Comparison of ENCODE assay signal across 19 mouse cellular contexts in genomic region chr14:58907359-58907758, GRCm38 (mm10).
A peak's percentile ranks its signal among the peaks of the same experiment; 100 is the strongest.
DNase-seq lines count a peak whose midpoint lies in the region; ATAC-seq and TF ChIP-seq lines count a peak whose summit lies in the region.
"Had no signal": no experiment of that assay in that cellular context is flagged by ENCODE, and none has a peak within 500 bp of the region (broad histone marks: within the 10 kb centered on the region; RNA-seq: fewer than 3 reads in every experiment).

No protein-coding gene starts in this region.

- no peak overlapping the region for H3K9ac ChIP-seq in hindbrain, postnatal 0 days (replicated peaks; ENCODE audit: low read length)
- H3K9ac ChIP-seq in lung, embryonic 16.5 days (ENCODE audit: low read length) = no peak overlapping the region
- H3K9ac ChIP-seq in embryonic facial prominence, embryonic 14.5 days (ENCODE audit: low read depth, low read length) = no peak overlapping the region
- H3K9ac ChIP-seq: embryonic facial prominence, embryonic 15.5 days; forebrain, postnatal 0 days; heart, embryonic 15.5 days; hindbrain, embryonic 14.5 days had no signal

- H3K27me3 ChIP-seq in hindbrain, postnatal 0 days (ENCODE audit: insufficient read depth, low read length) = no peaks in the 10 kb centered on the region
- H3K27me3 ChIP-seq in hindbrain, embryonic 10.5 days (ENCODE audit: insufficient read depth, poor library complexity, severe bottlenecking) = no peaks in the 10 kb centered on the region
- no peaks in the 10 kb centered on the region for H3K27me3 ChIP-seq in lung, embryonic 16.5 days (ENCODE audit: control insufficient read depth, insufficient read depth, low read depth, low read length)
- peaks cover 3% of the 10 kb centered on the region; the same call in 1 of the 2 replicates for H3K27me3 ChIP-seq in embryonic facial prominence, embryonic 14.5 days (replicated peaks; ENCODE audit: control insufficient read depth, insufficient read depth, low read length)
- H3K27me3 ChIP-seq: embryonic facial prominence, embryonic 15.5 days; heart, embryonic 15.5 days had no signal

- H3K36me3 ChIP-seq in hindbrain, postnatal 0 days (ENCODE audit: insufficient read depth, low read length) = no peaks in the 10 kb centered on the region
- no peaks in the 10 kb centered on the region for H3K36me3 ChIP-seq in hindbrain, embryonic 10.5 days
- no peaks in the 10 kb centered on the region for H3K36me3 ChIP-seq in lung, embryonic 16.5 days (ENCODE audit: control insufficient read depth, insufficient read depth, low read length)
- no peaks in the 10 kb centered on the region for H3K36me3 ChIP-seq in embryonic facial prominence, embryonic 14.5 days (ENCODE audit: control insufficient read depth, insufficient read depth, low read length)
- H3K36me3 ChIP-seq: embryonic facial prominence, embryonic 15.5 days; heart, embryonic 15.5 days had no signal

- no peak for ATAC-seq in hindbrain, postnatal 0 days
- ATAC-seq in lung, embryonic 16.5 days (ENCODE audit: low read depth) = peak; percentile 67; the same call in 1 of the 2 replicates
- ATAC-seq in embryonic facial prominence, embryonic 14.5 days (ENCODE audit: low read depth) = no peak
- ATAC-seq: forebrain, postnatal 0 days had no signal

- H3K4me3 ChIP-seq in hindbrain, postnatal 0 days (ENCODE audit: low read length) = no peak overlapping the region
- no peak overlapping the region for H3K4me3 ChIP-seq in hindbrain, embryonic 10.5 days
- no peak overlapping the region for H3K4me3 ChIP-seq in lung, embryonic 16.5 days (ENCODE audit: low read length)
- H3K4me3 ChIP-seq in embryonic facial prominence, embryonic 14.5 days (ENCODE audit: low read depth, low read length) = no peak overlapping the region
- H3K4me3 ChIP-seq: embryonic facial prominence, embryonic 15.5 days; erythroblast, embryonic 14.5 days; heart, adult 2 months; heart, embryonic 15.5 days had no signal

- TF ChIP-seq CTCF in hindbrain, postnatal 0 days (IDR thresholded peaks at IDR 0.05; ENCODE audit: low read depth) = no peak

- H3K27ac ChIP-seq in hindbrain, postnatal 0 days = no peak overlapping the region
- H3K27ac ChIP-seq in hindbrain, embryonic 10.5 days = no peak overlapping the region
- H3K27ac ChIP-seq in lung, embryonic 16.5 days (ENCODE audit: low read length) = no peak overlapping the region
- no peak overlapping the region for H3K27ac ChIP-seq in embryonic facial prominence, embryonic 14.5 days (replicated peaks; ENCODE audit: low read depth, low read length)
- H3K27ac ChIP-seq: embryonic facial prominence, embryonic 15.5 days; heart, adult 2 months; heart, embryonic 15.5 days; hindbrain, embryonic 14.5 days had no signal

- WGBS in hindbrain, postnatal 0 days = 69% methylated on average over 3 of the region's 3 CpGs
- WGBS in hindbrain, embryonic 10.5 days = 92% methylated on average over 3 of the region's 3 CpGs
- WGBS in lung, embryonic 16.5 days = 66% methylated on average over 3 of the region's 3 CpGs
- WGBS in embryonic facial prominence, embryonic 14.5 days = 37% methylated on average over 3 of the region's 3 CpGs

- H3K9me3 ChIP-seq in hindbrain, postnatal 0 days (ENCODE audit: low read length) = no peaks in the 10 kb centered on the region
- H3K9me3 ChIP-seq in hindbrain, embryonic 10.5 days = 0 out of 2 replicates have a peak, but pooled peaks cover 5% of the 10 kb centered on the region
- H3K9me3 ChIP-seq in lung, embryonic 16.5 days (ENCODE audit: control insufficient read depth, low read length) = no peaks in the 10 kb centered on the region
- H3K9me3 ChIP-seq in embryonic facial prominence, embryonic 14.5 days (ENCODE audit: control insufficient read depth, low read length) = peaks cover 4% of the 10 kb centered on the region; the same call in 1 of the 2 replicates
- H3K9me3 ChIP-seq: embryonic facial prominence, embryonic 15.5 days; heart, embryonic 15.5 days had no signal

- peak; percentile 14 for DNase-seq in hindbrain, postnatal 0 days (ENCODE audit: low spot score)
- DNase-seq in hindbrain, embryonic 10.5 days (ENCODE audit: low spot score) = no peak
- no peak for DNase-seq in lung, adult 18-20 months
- DNase-seq in embryonic facial prominence, embryonic 14.5 days (ENCODE audit: low spot score) = peak; percentile 61
- no peak for DNase-seq in ovary, postnatal 14 days (ENCODE audit: low spot score)
- DNase-seq: adrenal gland, adult 2 months; adrenal gland, postnatal 25 days; cerebellum, adult 2 months; cerebellum, postnatal 10 days; forebrain, postnatal 0 days; gastrocnemius, postnatal 14 days; heart, adult 2 months; heart, postnatal 14 days had no signal

- H3K4me2 ChIP-seq in hindbrain, postnatal 0 days (ENCODE audit: low read depth, low read length) = no peak overlapping the region
- H3K4me2 ChIP-seq in lung, embryonic 16.5 days (ENCODE audit: low read depth, low read length) = no peak overlapping the region
- no peak overlapping the region for H3K4me2 ChIP-seq in embryonic facial prominence, embryonic 14.5 days (ENCODE audit: low read depth, low read length)
- H3K4me2 ChIP-seq: embryonic facial prominence, embryonic 15.5 days; heart, embryonic 11.5 days; heart, embryonic 15.5 days; hindbrain, embryonic 14.5 days had no signal

- no peaks in the 10 kb centered on the region for H3K4me1 ChIP-seq in hindbrain, postnatal 0 days (ENCODE audit: insufficient read depth, low read length)
- H3K4me1 ChIP-seq in hindbrain, embryonic 10.5 days (replicated peaks) = peaks cover 6% of the 10 kb centered on the region; the same call in 1 of the 2 replicates
- H3K4me1 ChIP-seq in lung, embryonic 16.5 days (replicated peaks; ENCODE audit: control insufficient read depth, insufficient read depth, low read length) = no peaks in the 10 kb centered on the region
- no peaks in the 10 kb centered on the region; the same call in 1 of the 2 replicates for H3K4me1 ChIP-seq in embryonic facial prominence, embryonic 14.5 days (ENCODE audit: control insufficient read depth, insufficient read depth, low read length)
- H3K4me1 ChIP-seq: heart, embryonic 15.5 days had no signal

Comparison
In these comparisons a context has a peak if more than half of its experiments do, and no peak if none do; other contexts are left out.
1. DNase-seq: peak in hindbrain, postnatal 0 days (single experiment) and embryonic facial prominence, embryonic 14.5 days (single experiment); none in hindbrain, embryonic 10.5 days (single experiment), lung, adult 18-20 months (0 of 2) and ovary, postnatal 14 days (single experiment).